In genomic region chr5:24651768-24652752, GRCm38 (mm10) we compare ENCODE assay signal across 8 mouse cellular contexts. TPM values are rescaled to one million over a fixed set of nuclear protein-coding genes. Genes with fewer than 3 reads are reported as not detected.
A peak's percentile ranks its signal among the peaks of the same experiment; 100 is the strongest.
DNase-seq lines count a peak whose midpoint lies in the region; ATAC-seq and TF ChIP-seq lines count a peak whose summit lies in the region.

No protein-coding gene starts in this region.

- no peak overlapping the region for H3K4me3 ChIP-seq in gastrocnemius, adult 2 months

- no peak for TF ChIP-seq CTCF in gastrocnemius, adult 2 months (IDR thresholded peaks at IDR 0.05)

- ATAC-seq in megakaryocyte-erythroid progenitor cell, adult 5-6 weeks (replicated peaks; ENCODE audit: low FRiP score, low TSS enrichment, poor library complexity, severe bottlenecking), result peak; percentile 79

- peak; percentile 87 for DNase-seq in ZHBTc4 (ENCODE audit: low read depth, low spot score)
- peak; percentile 90 to 93 for DNase-seq in cerebellum, postnatal 4 days (ENCODE audit: low spot score in 2 of 2)
- peak; percentile 89 for DNase-seq in gastrocnemius, adult 2 months
- DNase-seq in induced T-regulatory cell, adult 2 months (ENCODE audit: low read depth), result peak; percentile 75
- DNase-seq in left cerebral cortex, adult 9 months (ENCODE audit: low spot score in 2 of 2), result peak; percentile 58 to 90
- peak; percentile 87 for DNase-seq in right cerebral cortex, postnatal 25 days
- peak; percentile 70 for DNase-seq in yolk sac, embryonic 10.5 days (ENCODE audit: low spot score)

- H3K27ac ChIP-seq in gastrocnemius, adult 2 months, result no peak overlapping the region

- intact Hi-C loops in gastrocnemius, adult 2 months (cut with DNase I), result loop anchor here (1.0 to 5.0 kb wide), 3 partner anchors 47 to 142 kb away; no protein-coding TSS in a partner anchor

RNA-seq across cellular contexts. Expression of gene Smarcd3, which starts 27.8 kb away (rescaled TPM):
- 100 to 1,000 TPM; 172 to 203 TPM for total RNA-seq in gastrocnemius, adult 2 months (2021)
- total RNA-seq in megakaryocyte-erythroid progenitor cell, adult 5-6 weeks (2014; fragmentation: Nextera tagmentation), result not detected in 2 replicates
- not detected in 2 replicates for total RNA-seq in megakaryocyte-erythroid progenitor cell, adult 5-6 weeks (2017)

RNA-seq across cellular contexts. Expression of gene Nub1, which starts 33.3 kb away (rescaled TPM):
- 10 to 100 TPM; 28.3 to 34.3 TPM for total RNA-seq in gastrocnemius, adult 2 months (2021)
- 18.4 and 22.4 TPM in 2 replicates for total RNA-seq in megakaryocyte-erythroid progenitor cell, adult 5-6 weeks (2014; fragmentation: Nextera tagmentation)
- 24.3 and 40.1 TPM in 2 replicates for total RNA-seq in megakaryocyte-erythroid progenitor cell, adult 5-6 weeks (2017)

Comparison
In these comparisons a context has a peak if more than half of its experiments do, and no peak if none do; other contexts are left out.
1. RNA of gene Smarcd3, which starts 27.8 kb away (total RNA-seq): 172 to 203 TPM in gastrocnemius, adult 2 months; not detected in megakaryocyte-erythroid progenitor cell, adult 5-6 weeks; every median in the first group is over 100 times any median in the second.
2. Peak in every context shown above with its lines, with median percentiles within 50 percentile points of each other: DNase-seq.